ENCODE assay signal across 10 mouse cellular contexts in the genomic region with DNA sequence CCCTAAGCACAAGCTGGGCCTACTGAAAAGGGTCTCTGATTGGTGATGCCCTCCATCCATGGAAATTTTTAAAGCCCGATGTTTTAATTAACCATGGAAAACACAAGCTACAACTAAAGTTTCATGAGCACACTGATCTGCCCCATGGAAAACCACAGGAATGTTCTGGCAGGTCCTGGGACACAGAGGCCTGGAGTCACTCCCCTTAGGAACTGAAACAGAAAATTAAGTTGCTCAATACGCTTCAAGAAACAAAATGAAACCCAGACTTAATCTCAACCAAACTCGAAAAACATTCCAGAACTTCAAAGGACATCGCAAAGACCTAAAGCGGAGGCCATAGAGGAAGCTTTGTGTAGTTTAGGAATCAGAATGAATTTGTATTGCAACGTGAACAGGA.
DNase-seq lines count a peak whose midpoint lies in the region; ATAC-seq and TF ChIP-seq lines count a peak whose summit lies in the region.
"Had no signal": no experiment of that assay in that cellular context is flagged by ENCODE, and none has a peak within 500 bp of the region (broad histone marks: within the 10 kb centered on the region; RNA-seq: fewer than 3 reads in every experiment).

No protein-coding gene starts in this region.

- ATAC-seq in monocyte, adult 5-6 weeks (replicated peaks; ENCODE audit: insufficient number of reproducible peaks, low FRiP score, low TSS enrichment, poor library complexity, severe bottlenecking): no peak
- ATAC-seq: hindbrain, postnatal 0 days had no signal

- intact Hi-C loops in left cerebral cortex, adult 2 months (cut with DNase I): no loop called here

- TF ChIP-seq CTCF in left cerebral cortex, adult 2 months (IDR thresholded peaks at IDR 0.05): no peak

- H3K4me3 ChIP-seq in left cerebral cortex, adult 2 months: no peak overlapping the region
- H3K4me3 ChIP-seq: midbrain, embryonic 12.5 days had no signal

- H3K27ac ChIP-seq in left cerebral cortex, adult 2 months: peak overlapping the region; percentile 19; the same call in 1 of the 2 replicates
- H3K27ac ChIP-seq: hindbrain, postnatal 0 days; midbrain, embryonic 12.5 days had no signal

- peak; percentile 45 for DNase-seq in adrenal gland, adult 2 months
- DNase-seq in adrenal gland, postnatal 10 days: no peak
- no peak for DNase-seq in left cerebral cortex, adult 2 months (ENCODE audit: extremely low spot score in 1 of 2, low spot score in 2 of 2)
- no peak for DNase-seq in left cerebral cortex, adult 9 months (ENCODE audit: low spot score in 2 of 2)
- DNase-seq in kidney, postnatal 25 days: peak; percentile 46 to 50
- DNase-seq in lung, postnatal 36 days: peak; percentile 77
- DNase-seq in spleen, postnatal 10 days (ENCODE audit: low spot score in 2 of 2): no peak

Comparison
In these comparisons a context has a peak if more than half of its experiments do, and no peak if none do; other contexts are left out.
1. DNase-seq: peak in adrenal gland, adult 2 months (single experiment), kidney, postnatal 25 days (2 of 2) and lung, postnatal 36 days (single experiment); none in adrenal gland, postnatal 10 days (single experiment), left cerebral cortex, adult 2 months (0 of 2), left cerebral cortex, adult 9 months (0 of 2) and spleen, postnatal 10 days (0 of 2).